Mouse (Mus musculus) MEL (cell line): ENCODE results near the gene Epo. TPM values are rescaled to one million over a fixed set of nuclear protein-coding genes. Genes with fewer than 3 reads are reported as not detected.

Experiments
- DNase-seq: peaks from one replicate; pipeline ENCODE4 v3.0.0; 2011; ENCODE audit warnings: low read depth, low spot score
- H3K27ac ChIP-seq: 2 replicates; pipeline ENCODE4 v1.5.1; 2012; ENCODE audit warnings: low read depth, mild to moderate bottlenecking, control low read depth, low read length, moderate library complexity; ENCODE audit not compliant: control insufficient read depth
- H3K27me3 ChIP-seq, 2 experiments: fragments of 150-350 bp in 1 of 2; sonication (generic) in 1 of 2; 2 replicates each; pipeline ENCODE4 v1.6.1; 2012; ENCODE audit warnings: low read length in 2 of 2, mild to moderate bottlenecking in 2 of 2, improper control_type of control experiment in 1 of 2, moderate library complexity in 1 of 2; ENCODE audit not compliant: insufficient read depth in 2 of 2, control insufficient read depth in 1 of 2
- H3K36me3 ChIP-seq, 2 experiments: 2 replicates each; pipeline ENCODE4 v1.6.1; 2012 to 2014; ENCODE audit warnings: low read length in 2 of 2, improper control_type of control experiment in 1 of 2, inconsistent platforms in 1 of 2, mild to moderate bottlenecking in 1 of 2; ENCODE audit not compliant: insufficient read depth in 2 of 2, control insufficient read depth in 1 of 2
- H3K4me1 ChIP-seq, 2 experiments: fragments of 150-350 bp in 1 of 2; sonication (generic) in 1 of 2; 2 replicates each; pipeline ENCODE4 v1.6.1; 2012; ENCODE audit warnings: low read length in 2 of 2, improper control_type of control experiment in 1 of 2, mild to moderate bottlenecking in 1 of 2; ENCODE audit not compliant: insufficient read depth in 2 of 2, control insufficient read depth in 1 of 2
- H3K4me3 ChIP-seq, 2 experiments: fragments of 150-350 bp in 1 of 2; sonication (generic) in 1 of 2; 2 replicates each; pipeline ENCODE4 v1.5.1; 2012; ENCODE audit warnings: low read depth in 2 of 2, low read length in 2 of 2, mild to moderate bottlenecking in 2 of 2, moderate library complexity in 2 of 2, control low read depth in 1 of 2, improper control_type of control experiment in 1 of 2; ENCODE audit not compliant: control insufficient read depth in 1 of 2, insufficient read depth in 1 of 2
- H3K79me2 ChIP-seq: 2 replicates; pipeline ENCODE4 v1.6.1; 2012; ENCODE audit warnings: mild to moderate bottlenecking, low read length, moderate library complexity; ENCODE audit not compliant: control insufficient read depth, poor library complexity, insufficient read depth
- H3K9ac ChIP-seq: 2 replicates; pipeline ENCODE4 v1.6.1; 2012; ENCODE audit warnings: low read depth, mild to moderate bottlenecking, control low read depth, low read length, moderate library complexity; ENCODE audit not compliant: control insufficient read depth, poor library complexity, severe bottlenecking
- H3K9me3 ChIP-seq: fragments of 150-350 bp; sonication (generic); replicated peaks from 2 replicates; pipeline ENCODE4 v1.6.1; 2012; ENCODE audit warnings: mild to moderate bottlenecking, low read length, improper control_type of control experiment, moderate library complexity; ENCODE audit not compliant: insufficient read depth
- BHLHE40 ChIP-seq: IDR thresholded peaks from 2 replicates; pipeline ENCODE4 v1.6.1; 2012; ENCODE audit warnings: low read depth, mild to moderate bottlenecking, inconsistent platforms, low read length, improper control_type of control experiment, borderline replicate concordance
- CHD2 ChIP-seq: IDR thresholded peaks from 2 replicates; pipeline ENCODE4 v1.6.1; 2011; ENCODE audit warnings: low read length, improper control_type of control experiment
- CTCF ChIP-seq, 3 experiments: IDR thresholded peaks in 2 of 3; conservative IDR thresholded peaks in 1 of 3; 2 replicates each; pipeline ENCODE4 v1.5.1; 2011 to 2012; ENCODE audit warnings: low read length in 3 of 3, low read depth in 2 of 3, mild to moderate bottlenecking in 2 of 3, improper control_type of control experiment in 1 of 3, inconsistent platforms in 1 of 3, mixed read lengths in 1 of 3, moderate library complexity in 1 of 3; ENCODE audit not compliant: control insufficient read depth in 1 of 3, insufficient read depth in 1 of 3, poor library complexity in 1 of 3, severe bottlenecking in 1 of 3
- ETS1 ChIP-seq: IDR thresholded peaks from 2 replicates; pipeline ENCODE4 v1.6.1; 2012; ENCODE audit warnings: low read depth, mild to moderate bottlenecking, inconsistent platforms, low read length, improper control_type of control experiment, moderate library complexity
- GABPA ChIP-seq: IDR thresholded peaks from 2 replicates; pipeline ENCODE4 v1.6.1; 2012; ENCODE audit warnings: low read depth, mild to moderate bottlenecking, inconsistent platforms, low read length, improper control_type of control experiment, moderate library complexity
- MAZ ChIP-seq: IDR thresholded peaks from 2 replicates; pipeline ENCODE4 v1.6.1; 2012; ENCODE audit warnings: low read depth, mild to moderate bottlenecking, inconsistent platforms, low read length, improper control_type of control experiment
- POLR2AphosphoS5 ChIP-seq: IDR thresholded peaks from 2 replicates; pipeline ENCODE4 v1.6.1; 2012; ENCODE audit warnings: low read depth, borderline replicate concordance, mild to moderate bottlenecking, inconsistent platforms, low read length, moderate library complexity, mixed read lengths
- SIN3A ChIP-seq: IDR thresholded peaks from 2 replicates; pipeline ENCODE4 v1.6.1; 2012; ENCODE audit warnings: low read length, improper control_type of control experiment, inconsistent platforms
- TBP ChIP-seq: IDR thresholded peaks from 2 replicates; pipeline ENCODE4 v1.8.0; 2011; ENCODE audit warnings: low read depth, low read length, improper control_type of control experiment
- ZMIZ1 ChIP-seq: IDR thresholded peaks from 2 replicates; pipeline ENCODE4 v1.6.1; 2012; ENCODE audit warnings: low read depth, mild to moderate bottlenecking, inconsistent platforms, low read length, improper control_type of control experiment, moderate library complexity
- ZNF384 ChIP-seq: IDR thresholded peaks from 2 replicates; pipeline ENCODE4 v1.6.1; 2012; ENCODE audit warnings: low read depth, mild to moderate bottlenecking, inconsistent platforms, low read length, improper control_type of control experiment
- polyA plus RNA-seq, 2 experiments: library from polyadenylated mRNA; stranded (reverse) in 1 of 2; unstranded in 1 of 2; fragments of >175 nt in 1 of 2; fragments of >200 nt in 1 of 2; gene quantifications; 2 replicates each; pipeline versions ENCODE4 v1.2.1 to v1.2.4; 2012; ENCODE audit warnings: low replicate concordance in 2 of 2, low read depth in 1 of 2; ENCODE audit not compliant: insufficient read length in 2 of 2, insufficient read depth in 1 of 2, missing spikeins in 1 of 2
- total RNA-seq: library from RNA; depleted of rRNA; stranded (reverse); fragments of 300-350 nt; gene quantifications from 2 replicates; pipeline ENCODE4 v1.2.3, GENCODE M21; 2012

Epo gene
- total and polyA plus RNA-seq, 3 experiments: not detected

GRCm38 (mm10) chr5:137531414-137532130 lies 1.5 kb downstream of the Epo start (continued):
- TF ChIP-seq ETS1 (no peak), ZNF384 (no peak), BHLHE40 (no peak), SIN3A (peak; percentile 65; the same call in 1 of the 2 replicates), CTCF (IDR thresholded peaks at IDR 0.05 in 2 of 3, conservative IDR thresholded peaks at IDR 0.05 in 1 of 3; ENCODE audit: control insufficient read depth in 1 of 3, insufficient read depth in 1 of 3, low read depth in 2 of 3, low read length in 3 of 3, poor library complexity in 1 of 3, severe bottlenecking in 1 of 3) (no peak), ZMIZ1 (no peak), POLR2AphosphoS5 (no peak), CHD2 (no peak)

GRCm38 (mm10) chr5:137530588-137531413 lies 2.2 kb downstream of the Epo start:
- Histone ChIP-seq H3K36me3 (peaks cover 2 to 6% of the 10 kb centered on the region in 2 experiments), H3K79me2 (peaks cover 28% of the 10 kb centered on the region), H3K4me1 (peaks cover 4 to 5% of the 10 kb centered on the region in 2 experiments; a peak in 1 of 4 replicates), H3K27ac (no peak overlapping the region), H3K9ac (no peak overlapping the region), H3K27me3 (no peaks in the 10 kb centered on the region), H3K9me3 (no peaks in the 10 kb centered on the region), H3K4me3 (peak overlapping the region; percentile 1 to 99; a peak in 3 of 4 replicates)
- no peak for TF ChIP-seq GABPA
- peak; percentile 25; the same call in 1 of the 2 replicates for TF ChIP-seq MAZ
- DNase-seq: peak; percentile 44

- Histone ChIP-seq H3K4me1 (peaks cover 4 to 5% of the 10 kb centered on the region in 2 experiments; a peak in 1 of 4 replicates), H3K27ac (no peak overlapping the region)
- TF ChIP-seq POLR2AphosphoS5: no peak
- no peak for TF ChIP-seq TBP
- TF ChIP-seq, all 39 proteins: peak for 0
These were observed 3.0 kb downstream of the Epo start for GRCm38 (mm10) chr5:137530075-137530474.

More at GRCm38 (mm10) chr5:137530075-137530474, 3.0 kb downstream of the Epo start:
- Histone ChIP-seq H3K9me3 (no peaks in the 10 kb centered on the region), H3K27me3 (no peaks in the 10 kb centered on the region), H3K9ac (no peak overlapping the region), H3K36me3 (peaks cover 2 to 6% of the 10 kb centered on the region in 2 experiments), H3K4me3 (no peak overlapping the region), H3K79me2 (peaks cover 28% of the 10 kb centered on the region)
- DNase-seq: no peak
